In genomic region chr4:85669271-85669670, GRCm38 (mm10) we compare ENCODE assay signal across 12 mouse cellular contexts.
"Had no signal": no experiment of that assay in that cellular context is flagged by ENCODE, and none has a peak within 500 bp of the region (broad histone marks: within the 10 kb centered on the region; RNA-seq: fewer than 3 reads in every experiment).

No protein-coding gene starts in this region.

- ATAC-seq: liver, embryonic 12.5 days had no signal

- H3K4me2 ChIP-seq: liver, embryonic 12.5 days; lung, embryonic 14.5 days; midbrain, embryonic 12.5 days; neural tube, embryonic 12.5 days had no signal

- H3K4me3 ChIP-seq: liver, embryonic 12.5 days; midbrain, embryonic 12.5 days; neural tube, embryonic 12.5 days had no signal

- DNase-seq: lung, adult 18-20 months; lung, postnatal 10 days; lung, postnatal 4 days; right cerebral cortex, postnatal 14 days; thymus, adult 18-20 months; thymus, postnatal 14 days; thymus, postnatal 36 days had no signal

- H3K9me3 ChIP-seq: liver, embryonic 12.5 days; midbrain, embryonic 12.5 days; neural tube, embryonic 12.5 days had no signal

- H3K36me3 ChIP-seq: liver, embryonic 12.5 days; midbrain, embryonic 12.5 days; neural tube, embryonic 12.5 days had no signal

- H3K27me3 ChIP-seq: liver, embryonic 12.5 days; midbrain, embryonic 12.5 days; neural tube, embryonic 12.5 days had no signal

- H3K4me1 ChIP-seq: liver, embryonic 12.5 days; midbrain, embryonic 12.5 days; neural tube, embryonic 12.5 days had no signal

- H3K9ac ChIP-seq: liver, embryonic 12.5 days; liver, embryonic 14.5 days; lung, embryonic 14.5 days; midbrain, embryonic 12.5 days; neural tube, embryonic 12.5 days had no signal

- H3K27ac ChIP-seq: liver, embryonic 12.5 days; liver, embryonic 14.5 days; midbrain, embryonic 12.5 days; neural tube, embryonic 12.5 days had no signal
